Mouse (Mus musculus) limb, embryonic 14.5 days (tissue): ENCODE measurements around the gene Olfr619. TPM values are rescaled to one million over a fixed set of nuclear protein-coding genes. Genes with fewer than 3 reads are reported as not detected.

Experiments
- ATAC-seq: fragments of 200-750 bp; cut with Nextera tagmentation; 2 replicates; pipeline ENCODE4 v1.8.0; 2017; ENCODE audit warnings: low read depth, moderate number of reproducible peaks, moderate TSS enrichment; ENCODE audit not compliant: low FRiP score
- DNase-seq: peaks from one replicate; pipeline ENCODE4 v3.0.0-alpha.2; 2015; ENCODE audit warnings: low spot score
- H3K27ac ChIP-seq: fragments of 300-500 bp; sonication (generic); replicated peaks from 2 replicates; pipeline ENCODE4 v1.5.1; 2014; ENCODE audit warnings: low read depth, mild to moderate bottlenecking, low read length, moderate library complexity, mixed read lengths
- H3K27me3 ChIP-seq: fragments of 300-500 bp; sonication (generic); 2 replicates; pipeline ENCODE4 v1.6.1; 2014; ENCODE audit warnings: low read length, mixed read lengths; ENCODE audit not compliant: control insufficient read depth, insufficient read depth
- H3K36me3 ChIP-seq: fragments of 300-500 bp; sonication (generic); 2 replicates; pipeline ENCODE4 v1.6.1; 2014; ENCODE audit warnings: mild to moderate bottlenecking, low read length, moderate library complexity, mixed read lengths; ENCODE audit not compliant: control insufficient read depth, insufficient read depth
- H3K4me1 ChIP-seq: fragments of 300-500 bp; sonication (generic); 2 replicates; pipeline ENCODE4 v1.6.1; 2014; ENCODE audit warnings: antibody characterized with exemption, low read length, mixed read lengths; ENCODE audit not compliant: control insufficient read depth, insufficient read depth
- H3K4me2 ChIP-seq: fragments of 300-500 bp; sonication (generic); replicated peaks from 2 replicates; pipeline ENCODE4 v1.6.1; 2014; ENCODE audit warnings: low read depth, mild to moderate bottlenecking, low read length, moderate library complexity; ENCODE audit not compliant: severe bottlenecking
- H3K4me3 ChIP-seq: fragments of 300-500 bp; sonication (generic); replicated peaks from 2 replicates; pipeline ENCODE4 v1.5.1; 2014; ENCODE audit warnings: low read length
- H3K9ac ChIP-seq: fragments of 300-500 bp; sonication (generic); 2 replicates; pipeline ENCODE4 v1.6.1; 2014; ENCODE audit warnings: mild to moderate bottlenecking, low read depth, low read length, moderate library complexity; ENCODE audit not compliant: severe bottlenecking
- H3K9me3 ChIP-seq: fragments of 300-500 bp; sonication (generic); 2 replicates; pipeline ENCODE4 v1.6.1; 2016; ENCODE audit warnings: low read length; ENCODE audit not compliant: control insufficient read depth
- POLR2A ChIP-seq: fragments of 200-500 bp; IDR thresholded peaks from 2 replicates; pipeline ENCODE4 v1.8.0; 2012; ENCODE audit warnings: inconsistent platforms, mild to moderate bottlenecking, moderate library complexity, borderline replicate concordance; ENCODE audit not compliant: insufficient read depth, insufficient read length; ENCODE audit errors: extremely low read depth
- WGBS: fragments of 180-500 bp; shearing (Covaris S2); extraction: QIAGEN DNeasy Blood & Tissue Kit; methylation state at CpG from one replicate; pipeline ENCODE4 v1.1.7; 2014; 5-methylcytosine and 5-hydroxymethylcytosine counted together
- polyA plus RNA-seq, 2 experiments: library from polyadenylated mRNA; depleted of rRNA in 1 of 2; stranded (reverse) in 1 of 2; unstranded in 1 of 2; fragments of >200 nt; fragmentation: Nextera tagmentation in 1 of 2; extraction: Ambion mirVana in 1 of 2; gene quantifications; 2 replicates each; pipeline versions ENCODE4 v1.2.1 to v1.2.3; 2012 to 2014

Olfr619 gene
- polyA plus RNA-seq (2012; rRNA removed) (not detected in 2 replicates), polyA plus RNA-seq (2014; fragmentation: Nextera tagmentation; extraction: Ambion mirVana) (not detected in 2 replicates)

GRCm38 (mm10) chr7:103600275-103600674, at the start of gene Olfr619:
Gene Olfr619, plus strand, starts transcription at chr7:103600575.
- TF ChIP-seq POLR2A, result no peak
- no peak within 1 kb of the TSS for H3K4me3 ChIP-seq
- ATAC-seq (no peak), DNase-seq (no peak)
- H3K9me3 ChIP-seq, result no peaks in the 10 kb centered on the region
- no peak within 1 kb of the TSS for H3K9ac ChIP-seq
- no peaks in the 10 kb centered on the region for H3K4me1 ChIP-seq
- no peaks in the 10 kb centered on the region for H3K27me3 ChIP-seq
- H3K27ac ChIP-seq, result no peak within 1 kb of the TSS
- H3K4me2 ChIP-seq, result no peak within 1 kb of the TSS
- H3K36me3 ChIP-seq, result no peaks in the 10 kb centered on the region

GRCm38 (mm10) chr7:103555779-103556178, 44.6 kb upstream of the Olfr619 start, which contains the start of gene Olfr615:
Gene Olfr615, plus strand, starts transcription at chr7:103556079.
- no peak for DNase-seq
- no peaks in the 10 kb centered on the region for H3K9me3 ChIP-seq

GRCm38 (mm10) chr7:103569043-103569442, 31.3 kb upstream of the Olfr619 start, which contains the start of gene Olfr616:
Gene Olfr616, minus strand, starts transcription at chr7:103569143.
- no peak within 1 kb of the TSS for H3K27ac ChIP-seq
- H3K9me3 ChIP-seq, result no peaks in the 10 kb centered on the region
- H3K4me1 ChIP-seq, result no peaks in the 10 kb centered on the region
- no peak for DNase-seq
- WGBS, result 70% methylated on average over 3 of the region's 3 CpGs
- H3K36me3 ChIP-seq, result no peaks in the 10 kb centered on the region
- H3K9ac ChIP-seq, result no peak within 1 kb of the TSS
- no peak for TF ChIP-seq POLR2A
- no peak for ATAC-seq
- no peaks in the 10 kb centered on the region for H3K27me3 ChIP-seq
- H3K4me2 ChIP-seq, result no peak within 1 kb of the TSS
- H3K4me3 ChIP-seq, result no peak within 1 kb of the TSS

More at GRCm38 (mm10) chr7:103555779-103556178, 44.6 kb upstream of the Olfr619 start, which contains the start of gene Olfr615:
- Histone ChIP-seq H3K9ac (no peak within 1 kb of the TSS), H3K4me3 (no peak within 1 kb of the TSS), H3K4me2 (no peak within 1 kb of the TSS), H3K27me3 (no peaks in the 10 kb centered on the region), H3K4me1 (no peaks in the 10 kb centered on the region), H3K36me3 (no peaks in the 10 kb centered on the region), H3K27ac (no peak within 1 kb of the TSS)
- ATAC-seq, result no peak
- TF ChIP-seq POLR2A, result no peak
- 79% methylated on average over 2 of the region's 2 CpGs for WGBS

GRCm38 (mm10) chr7:103572761-103573160, 27.6 kb upstream of the Olfr619 start, which contains the start of gene Olfr617:
Gene Olfr617, plus strand, starts transcription at chr7:103573061.
- Histone ChIP-seq H3K4me3 (no peak within 1 kb of the TSS), H3K36me3 (no peaks in the 10 kb centered on the region), H3K27me3 (no peaks in the 10 kb centered on the region), H3K9ac (no peak within 1 kb of the TSS), H3K9me3 (no peaks in the 10 kb centered on the region), H3K27ac (no peak within 1 kb of the TSS), H3K4me2 (no peak within 1 kb of the TSS), H3K4me1 (no peaks in the 10 kb centered on the region)
- ATAC-seq, result no peak
- 73% methylated on average over 1 of the region's 1 CpGs for WGBS
- TF ChIP-seq POLR2A, result no peak
- no peak for DNase-seq

- Histone ChIP-seq H3K9ac (no peak within 1 kb of the TSS), H3K9me3 (no peaks in the 10 kb centered on the region), H3K27me3 (no peaks in the 10 kb centered on the region), H3K36me3 (no peaks in the 10 kb centered on the region), H3K4me3 (no peak within 1 kb of the TSS), H3K27ac (no peak within 1 kb of the TSS), H3K4me1 (no peaks in the 10 kb centered on the region), H3K4me2 (no peak within 1 kb of the TSS)
- ATAC-seq (no peak), DNase-seq (no peak)
- TF ChIP-seq POLR2A, result no peak
- WGBS, result 57% methylated on average over 2 of the region's 2 CpGs
These were observed 10.6 kb upstream of the Olfr619 start, which contains the start of gene Olfr618 for GRCm38 (mm10) chr7:103589803-103590202. Gene Olfr618, plus strand, starts transcription at chr7:103590103.
